Mouse (Mus musculus) right cerebral cortex, postnatal 10 days (tissue): ENCODE data around the gene Nosip.
"Not testable (repeated sequence)": the region's sequence is repeated elsewhere in the genome, so short reads cannot be mapped to it uniquely, and the experiment has no call there.

Experiments
- DNase-seq, 2 experiments: peaks; one replicate each; pipeline ENCODE4 v3.0.0; 2021; ENCODE audit warnings: low spot score in 2 of 2

Gene Nosip

DNA sequence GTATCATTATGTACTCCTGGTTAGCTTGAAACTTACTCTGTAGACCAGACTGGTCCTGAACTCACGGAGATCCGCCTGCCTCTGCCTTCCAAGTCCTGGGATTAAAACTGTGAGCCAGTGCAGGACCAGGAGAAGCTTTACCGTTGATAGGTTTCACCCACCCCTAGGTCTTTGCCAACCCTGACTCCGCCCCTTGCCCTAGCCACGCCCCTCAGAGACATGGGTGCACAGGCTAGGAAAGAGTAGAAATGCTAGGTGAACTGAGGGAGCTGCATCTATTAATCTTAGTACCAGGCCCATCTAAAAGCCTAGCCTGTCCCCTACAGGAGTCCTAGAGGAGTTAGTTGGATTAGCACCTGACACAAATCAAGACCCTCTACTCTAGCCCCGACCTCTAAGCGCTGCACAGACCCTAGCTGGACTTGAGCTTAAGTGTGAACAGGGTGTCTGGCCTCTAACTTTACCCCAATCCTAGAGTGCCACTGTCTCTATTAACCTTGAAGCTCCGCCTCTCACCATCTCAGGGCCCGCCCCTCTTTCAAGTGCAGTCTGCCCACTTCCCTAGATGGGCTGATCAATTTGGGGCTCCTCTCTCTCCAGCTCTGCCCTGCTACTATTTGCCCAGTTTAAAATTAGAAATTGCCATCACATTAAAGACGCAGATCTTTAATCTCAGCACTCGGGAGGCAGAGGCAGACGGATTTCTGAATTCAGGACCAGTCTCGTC, 28.2 kb downstream of the Nosip start:
- DNase-seq = no peak

DNA sequence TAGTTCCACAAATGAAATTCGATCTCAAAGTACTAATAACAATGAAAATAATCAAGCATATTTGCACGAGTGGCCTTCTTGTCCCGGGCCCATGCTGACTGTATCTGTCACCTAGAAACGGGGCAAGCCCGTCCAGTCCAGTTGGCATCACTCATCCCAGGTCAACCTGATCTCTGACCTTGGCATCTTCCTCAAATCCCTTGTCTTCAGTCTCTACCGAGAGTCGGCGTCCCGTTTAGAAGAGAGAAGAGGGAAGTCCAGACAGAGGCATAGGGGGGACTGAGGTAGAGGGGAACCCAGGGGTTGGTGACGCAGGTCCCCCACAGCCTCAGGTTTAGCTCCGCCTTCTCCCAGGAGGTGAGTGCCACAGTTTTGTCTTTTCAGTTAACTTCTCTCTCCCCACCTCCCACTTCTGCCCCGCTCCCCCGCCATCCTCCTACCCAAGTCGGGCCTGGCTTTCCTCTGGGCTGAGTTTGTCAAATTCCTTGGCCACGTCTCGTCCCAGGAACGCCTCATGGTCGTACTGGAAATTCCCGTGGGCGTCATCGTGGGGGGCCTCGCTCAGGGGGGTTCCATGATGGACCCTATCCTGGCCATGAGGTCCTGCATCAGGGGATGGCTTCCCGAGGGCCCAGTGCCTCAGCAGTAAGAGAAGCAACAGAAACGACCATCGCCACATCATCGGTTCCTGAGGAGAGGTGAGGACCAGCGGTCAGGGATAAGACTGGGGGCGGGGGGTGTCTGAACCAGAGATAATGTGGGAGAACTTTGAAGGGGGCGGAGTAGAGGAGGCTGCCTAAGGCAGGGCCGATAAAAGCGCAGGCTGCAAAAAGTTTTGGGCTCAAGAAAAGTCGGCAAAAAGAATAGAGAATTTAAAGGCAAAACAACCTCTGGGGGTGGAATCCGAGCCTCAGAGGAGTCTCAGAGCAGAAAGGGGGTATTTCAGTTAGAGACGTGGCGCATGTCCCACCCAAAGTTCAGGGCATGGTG, 29.1 kb downstream of the Nosip start:
- no peak for DNase-seq

DNA sequence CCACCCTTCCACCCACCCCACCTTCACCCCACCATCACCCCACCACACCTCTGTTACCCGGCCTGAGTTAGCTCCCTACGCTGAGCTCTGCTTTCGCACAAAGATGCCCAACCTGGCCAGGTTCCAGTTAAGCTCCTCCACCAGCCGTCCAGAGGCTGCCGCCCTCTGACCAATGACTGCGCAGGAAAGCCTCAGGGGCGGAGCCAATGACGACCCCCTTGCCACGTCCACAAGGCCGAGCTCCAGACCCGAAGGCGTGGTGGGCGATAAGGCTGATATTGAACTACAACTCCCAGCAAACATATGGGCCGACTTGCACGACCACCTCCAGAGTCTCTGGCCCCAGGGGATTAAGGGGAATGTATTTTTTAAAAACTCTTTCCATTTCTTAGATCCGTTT, 29.8 kb downstream of the Nosip start, which contains the start of gene Rcn3:
Gene Rcn3, minus strand, starts transcription at position 174 of the 400 bp plus-strand sequence.
- DNase-seq = peak; percentile 83 to 87

DNA sequence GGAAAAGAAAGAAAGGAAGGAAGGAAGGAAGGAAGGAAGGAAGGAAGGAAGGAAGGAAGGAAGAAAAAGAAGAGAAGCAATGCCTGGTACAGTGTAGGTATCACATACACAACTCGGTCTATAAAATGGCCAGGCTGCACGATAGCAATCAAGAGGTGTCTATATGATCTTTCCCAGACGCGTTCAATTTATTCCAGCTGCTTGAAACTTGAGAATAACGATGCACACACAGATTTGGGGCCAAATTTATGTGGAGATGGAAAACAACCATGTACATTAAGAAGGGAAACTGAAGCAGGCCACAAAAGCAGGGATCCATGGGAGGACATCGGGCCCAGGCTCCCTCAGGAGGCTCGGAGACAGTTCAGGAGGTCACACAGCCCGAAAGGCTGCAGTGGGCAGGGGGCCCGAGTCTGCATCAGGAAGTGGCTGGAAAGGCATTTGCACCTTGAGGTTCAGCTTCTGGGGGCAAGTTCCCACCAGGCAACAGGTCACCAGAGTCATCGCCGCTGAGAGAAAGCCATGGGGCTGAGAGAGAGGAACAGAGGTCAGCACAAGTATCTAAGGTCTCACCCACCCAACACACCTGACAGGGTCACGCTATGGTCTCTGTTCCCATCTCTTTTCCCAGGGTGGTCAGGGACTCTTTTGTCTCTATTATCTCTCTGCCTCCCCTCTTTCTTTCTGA, 30.7 kb downstream of the Nosip start:
- no peak for DNase-seq

DNA sequence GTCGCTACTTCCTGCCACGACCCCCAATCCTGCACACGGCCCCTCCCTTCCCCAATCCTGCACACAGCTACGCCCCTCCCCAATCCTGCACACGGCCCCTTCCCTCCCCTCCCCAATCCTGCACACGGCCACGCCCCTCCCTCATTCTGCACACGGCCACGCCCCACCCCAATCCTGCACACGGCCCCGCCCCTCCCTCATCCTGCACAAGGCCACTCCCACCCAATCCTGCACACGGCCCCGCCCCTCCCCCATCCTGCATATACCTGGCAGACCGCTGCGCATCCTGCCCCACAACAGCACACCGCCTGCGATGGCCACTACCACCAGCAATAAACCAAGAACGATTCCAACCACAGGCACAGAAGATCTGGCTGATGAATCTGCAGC, 31.3 kb downstream of the Nosip start:
- no peak for DNase-seq

DNA sequence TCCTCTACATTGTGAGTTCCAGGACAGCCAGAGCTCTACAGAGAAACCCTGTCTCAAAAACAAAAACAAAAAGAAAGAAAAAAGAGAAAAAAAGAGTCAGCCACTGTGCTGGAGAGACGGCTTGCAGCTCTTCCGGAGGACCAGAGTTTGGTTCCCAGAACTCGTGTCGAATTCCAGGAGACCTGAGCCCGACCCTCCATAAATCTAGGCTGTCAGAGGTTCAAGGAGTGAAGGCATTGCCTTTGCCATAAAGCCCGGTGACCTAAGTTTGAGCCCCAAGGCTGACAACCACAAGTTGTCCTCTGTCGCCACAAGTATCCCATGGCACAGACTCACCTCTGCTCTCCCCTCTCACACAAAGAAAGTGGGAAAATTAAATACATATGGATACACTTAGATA, 31.9 kb downstream of the Nosip start:
- no peak for DNase-seq

DNA sequence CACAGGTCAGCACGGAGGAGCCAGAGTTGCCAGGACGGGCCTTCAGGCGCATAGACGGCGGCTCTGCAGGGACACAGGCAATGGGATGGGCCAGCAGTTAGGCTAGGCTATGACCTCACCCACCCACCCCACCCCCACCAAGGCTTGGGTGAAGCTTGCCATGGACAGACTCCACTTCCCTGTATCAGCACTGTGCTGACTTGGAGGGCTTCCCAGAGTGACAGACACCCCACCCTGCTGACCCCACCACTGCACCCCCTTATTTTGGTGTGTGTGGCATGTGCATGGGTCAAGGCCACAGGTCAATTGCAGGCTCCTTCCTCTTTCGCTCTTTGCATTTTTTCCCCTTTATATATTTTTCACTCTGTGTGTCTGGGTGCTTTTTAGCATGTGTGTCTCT, 33.1 kb downstream of the Nosip start:
- no peak for DNase-seq

DNA sequence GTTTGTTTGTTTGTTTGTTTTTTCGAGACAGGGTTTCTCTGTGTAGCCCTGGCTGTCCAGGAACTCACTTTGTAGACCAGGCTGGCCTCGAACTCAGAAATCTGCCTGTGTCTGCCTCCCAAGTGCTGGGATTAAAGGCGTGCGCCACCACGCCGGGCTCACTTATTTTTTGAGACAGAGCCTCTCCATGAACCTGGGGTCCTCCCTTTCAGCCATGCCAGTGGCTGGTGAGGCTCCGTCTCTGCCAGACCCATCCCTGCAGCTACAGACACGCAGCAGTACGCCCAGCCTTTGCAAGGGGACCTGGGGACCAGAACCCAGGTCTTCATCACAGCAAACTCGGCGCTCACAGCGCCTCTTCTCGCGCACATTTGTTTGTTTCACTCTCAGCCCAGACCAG, 33.7 kb downstream of the Nosip start:
- not testable (repeated sequence) for DNase-seq

DNA sequence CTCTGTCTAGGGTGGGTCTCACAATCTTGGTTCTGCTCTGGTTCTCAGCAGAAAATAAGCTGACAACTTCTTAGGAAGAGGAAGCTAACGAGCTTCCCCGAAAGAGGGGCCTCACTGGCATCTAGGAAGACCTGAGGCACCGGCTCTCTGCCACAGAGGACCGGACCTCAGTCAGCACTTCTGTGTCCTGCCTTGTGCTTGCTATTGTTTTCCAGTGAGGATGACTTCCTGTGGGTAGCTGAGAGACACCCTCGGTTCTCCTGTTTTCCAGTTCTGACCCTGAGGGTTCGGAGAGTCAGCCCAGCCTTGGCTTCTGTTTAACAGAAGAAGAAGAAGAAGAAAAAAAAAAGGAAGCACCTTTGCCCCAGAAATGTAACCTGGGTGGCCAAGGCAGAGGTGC, 35.2 kb downstream of the Nosip start:
- DNase-seq = no peak

DNA sequence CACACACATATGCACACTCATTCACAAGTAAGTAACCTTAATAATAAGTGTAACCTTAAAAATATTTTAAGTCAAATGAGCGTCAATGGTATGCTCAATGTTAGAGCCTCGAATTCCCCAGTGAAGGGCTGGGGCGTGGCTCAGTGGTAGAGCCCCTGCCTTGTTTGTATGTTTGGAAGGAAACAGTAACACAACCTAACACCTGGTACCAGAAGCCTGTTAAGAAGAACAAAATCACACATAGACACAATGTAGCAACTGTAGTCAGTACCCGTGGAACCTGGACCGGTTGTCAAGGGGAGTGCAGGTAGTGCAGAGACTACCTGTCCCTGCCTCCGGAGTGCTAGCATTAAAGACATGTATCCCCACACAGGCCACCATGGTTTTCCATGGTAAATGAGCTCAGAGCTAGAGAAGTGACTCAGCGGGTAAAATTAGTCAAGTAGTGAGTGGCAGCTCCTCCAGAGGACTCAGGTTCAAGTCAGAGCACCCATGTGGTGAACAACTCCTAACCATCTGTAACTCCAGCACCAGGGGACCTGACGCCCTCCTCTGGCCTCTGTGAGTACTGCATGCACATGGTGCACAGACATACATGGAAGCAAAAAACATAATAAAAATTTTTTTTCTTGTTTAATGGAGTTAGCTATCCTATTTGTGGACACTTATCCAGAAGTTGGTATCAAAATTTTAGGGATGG, 36.5 kb downstream of the Nosip start:
- DNase-seq = no peak

DNA sequence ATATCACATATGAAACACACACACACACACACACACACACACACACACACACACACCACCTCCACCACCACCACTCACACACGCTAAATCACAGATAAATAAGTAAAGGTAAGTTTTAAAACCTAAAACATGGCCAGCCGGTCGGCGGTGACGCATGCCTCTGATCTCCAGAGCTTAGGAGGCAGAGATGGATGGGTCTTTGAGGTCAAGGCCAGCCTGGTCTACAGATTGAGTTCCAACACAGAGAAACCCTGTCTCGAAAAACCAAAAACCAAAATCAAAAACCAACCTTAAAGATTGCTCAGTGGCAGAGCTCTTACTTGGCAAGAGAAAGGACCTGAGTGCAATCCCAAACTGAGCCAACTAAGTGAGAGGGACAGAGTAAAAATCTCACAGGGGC, 37.8 kb downstream of the Nosip start:
- no peak for DNase-seq

DNA sequence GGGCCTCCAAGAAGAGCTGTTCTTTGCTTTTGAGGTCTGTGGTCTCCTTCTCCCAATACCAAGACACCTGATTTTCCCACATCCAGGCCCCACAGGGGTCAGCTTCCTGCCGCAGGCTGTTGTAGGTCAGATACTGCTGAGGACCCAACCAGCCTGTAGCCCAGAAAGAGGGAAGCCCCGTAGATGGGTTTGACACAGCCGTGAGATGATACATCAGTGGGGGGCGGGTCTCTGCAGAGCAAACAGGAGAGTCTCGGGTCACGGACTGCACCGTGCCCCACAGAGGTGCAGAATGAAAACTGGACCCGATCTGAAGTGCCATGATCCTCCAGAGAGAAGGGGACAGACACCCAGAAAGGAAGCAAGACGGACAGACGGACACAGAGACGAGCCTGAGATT, 40.2 kb downstream of the Nosip start:
- DNase-seq = no peak

DNA sequence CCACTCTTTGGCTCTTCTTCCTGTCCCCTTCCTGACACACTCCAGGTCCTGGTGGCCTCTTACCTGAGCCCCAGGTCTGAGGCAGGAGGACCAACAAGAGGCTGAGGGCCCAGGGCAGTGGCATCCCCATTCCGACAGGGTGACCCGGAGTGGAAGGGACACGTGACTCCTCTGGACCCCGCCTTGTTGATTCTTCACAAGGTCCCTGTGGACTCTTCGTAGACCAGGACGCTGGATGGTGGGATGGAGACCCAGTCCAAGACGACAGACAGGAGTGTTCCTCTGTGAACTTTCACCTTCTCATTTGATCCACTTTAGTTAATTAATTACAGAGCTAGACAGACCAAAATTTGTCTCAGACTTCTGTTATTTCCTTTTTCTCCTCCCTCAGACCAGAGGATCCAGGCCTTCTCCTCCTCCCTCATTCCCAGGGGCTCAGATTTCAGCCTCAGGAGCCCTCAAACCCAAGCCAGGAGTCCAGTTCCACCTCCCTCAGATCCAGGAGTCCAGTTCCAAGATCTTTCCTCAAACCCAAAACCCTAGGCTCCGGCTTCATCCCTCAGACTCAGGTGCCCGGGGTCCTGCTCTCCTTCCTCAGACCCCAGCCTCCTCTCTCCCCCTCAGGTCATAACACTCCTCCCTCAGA, 40.8 kb downstream of the Nosip start:
- no peak for DNase-seq

DNA sequence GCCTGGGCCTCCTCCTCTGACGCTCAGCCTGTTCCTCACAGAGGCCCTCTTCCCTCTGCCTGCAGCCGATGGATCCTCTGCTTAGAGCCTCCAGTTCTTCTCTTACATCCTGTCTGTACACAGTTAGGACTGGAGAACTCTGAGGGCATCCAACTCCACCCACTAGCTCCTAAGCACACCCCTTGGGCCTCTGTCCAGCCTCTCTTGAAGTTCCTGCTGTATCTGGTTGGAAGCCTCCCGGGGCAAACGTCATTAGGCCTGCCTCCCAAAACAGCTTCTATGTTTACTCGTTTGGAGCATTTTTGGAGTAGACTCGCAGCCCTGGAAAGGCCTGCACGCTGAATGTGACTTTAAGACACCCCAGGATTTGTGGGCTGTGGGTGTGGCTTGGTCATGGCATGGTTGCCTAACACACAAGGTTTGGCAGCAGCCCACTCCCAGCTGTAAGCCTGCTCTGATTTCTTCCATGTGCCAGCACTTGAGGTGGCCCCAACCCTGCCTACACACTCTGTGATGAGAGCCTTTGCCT, 41.5 kb downstream of the Nosip start, which contains the start of gene Fcgrt:
Gene Fcgrt, minus strand, starts transcription at position 200 of the 529 bp plus-strand sequence.
- DNase-seq = peak; percentile 74 to 80

DNA sequence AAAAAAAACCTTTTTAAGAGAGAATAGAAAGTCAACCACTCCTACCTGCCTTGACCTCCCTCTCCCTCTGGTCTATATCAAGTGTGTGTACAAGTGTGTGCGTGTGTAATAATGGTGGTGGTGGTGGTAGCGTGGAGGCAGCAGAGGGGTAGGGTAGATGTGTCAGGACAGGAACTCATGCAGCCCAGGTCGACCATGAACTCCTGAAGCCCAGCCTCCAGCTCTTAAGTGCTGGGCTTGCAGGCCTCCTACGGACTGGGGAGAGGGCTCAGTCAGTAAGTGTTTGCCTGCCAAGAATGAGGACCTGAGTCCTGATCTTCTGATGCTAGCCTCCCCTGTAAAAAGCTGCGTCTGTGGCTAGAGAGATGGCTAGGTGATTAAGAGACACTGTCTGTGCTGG, 42.7 kb downstream of the Nosip start:
- DNase-seq = no peak

DNA sequence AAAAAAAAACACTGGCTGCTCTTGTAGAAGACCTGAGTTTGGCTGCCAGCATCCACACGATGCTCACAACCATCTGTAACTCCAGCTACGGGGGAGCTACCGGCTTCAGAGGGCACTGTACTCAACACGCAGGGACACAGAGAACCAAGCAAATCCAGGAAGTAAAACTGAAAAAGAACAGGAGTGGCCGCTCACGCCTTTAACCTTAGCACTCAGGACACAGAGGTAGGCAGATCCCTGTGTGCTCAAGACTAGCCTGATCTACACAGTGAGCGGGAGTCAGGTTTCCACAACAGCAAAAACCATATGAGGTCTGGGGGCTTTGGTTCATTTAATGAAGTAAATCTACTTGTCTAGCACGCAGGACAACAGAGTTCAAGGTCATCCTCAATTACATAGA, 43.3 kb downstream of the Nosip start:
- no peak for DNase-seq

DNA sequence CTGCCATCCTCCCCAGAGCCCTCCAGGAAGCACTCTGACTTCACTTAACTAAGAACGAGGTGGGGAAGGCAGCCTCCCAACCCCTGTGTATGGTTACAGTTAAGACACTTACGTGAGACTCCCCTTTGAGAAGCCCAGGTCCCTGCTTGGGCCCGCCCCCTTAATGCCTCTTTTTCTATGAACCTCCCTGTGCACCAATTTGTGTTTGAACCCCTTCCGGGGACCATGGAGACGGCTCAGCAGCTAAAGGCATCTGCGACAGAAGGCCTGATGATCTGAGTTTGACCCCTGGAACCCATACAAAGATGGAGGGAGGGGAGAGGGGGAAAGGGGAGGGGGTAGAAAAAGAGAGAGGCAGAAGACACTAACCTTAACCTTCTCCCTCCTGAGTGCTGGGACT, 44.2 kb downstream of the Nosip start:
- no peak for DNase-seq

DNA sequence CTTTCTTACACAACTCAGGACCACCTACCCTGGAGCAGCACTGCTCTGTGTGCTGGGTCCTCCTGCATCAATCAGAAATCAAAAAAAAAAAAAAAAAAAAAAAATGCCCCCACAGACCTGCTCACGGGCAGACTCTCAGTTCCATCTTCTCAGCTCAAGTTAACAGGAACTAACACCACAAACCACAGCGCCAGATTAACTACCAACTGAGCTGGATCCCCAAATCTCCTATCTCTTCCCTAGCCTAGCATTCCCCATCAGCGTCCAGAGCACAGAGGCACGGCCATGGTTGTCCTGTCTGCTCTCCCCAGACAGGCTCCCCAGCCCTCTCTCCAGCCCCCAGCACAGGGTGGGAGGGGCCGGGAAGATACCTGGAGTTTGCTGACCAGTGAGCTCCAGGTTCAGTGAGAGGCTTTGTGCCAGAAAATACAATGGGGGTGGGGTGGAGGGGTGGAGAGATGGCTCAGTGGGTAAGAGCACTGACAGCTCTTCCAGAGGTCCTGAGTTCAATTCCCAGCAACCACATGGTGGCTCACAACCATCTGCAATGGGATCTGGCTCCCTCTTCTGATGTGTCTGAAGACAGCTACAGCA, 44.9 kb downstream of the Nosip start:
- no peak for DNase-seq

DNA sequence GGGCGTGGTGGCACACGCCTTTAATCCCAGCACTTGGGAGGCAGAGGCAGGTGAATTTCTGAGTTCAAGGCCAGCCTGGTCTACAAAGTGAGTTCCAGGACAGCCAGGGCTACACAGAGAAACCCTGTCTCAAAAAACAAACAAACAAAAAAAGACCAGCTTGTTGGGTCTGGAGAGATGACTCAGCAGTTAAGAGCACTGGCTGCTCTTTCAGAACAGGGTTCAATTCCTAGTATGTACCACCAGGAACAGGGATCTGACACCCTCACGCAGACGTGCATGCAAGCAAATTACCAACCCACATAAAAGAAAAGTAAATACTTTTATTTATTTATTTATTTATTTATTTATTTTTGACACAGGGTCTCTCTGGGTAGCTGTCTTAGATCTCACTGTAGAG, 47.9 kb downstream of the Nosip start:
- DNase-seq = not testable (repeated sequence)

DNA sequence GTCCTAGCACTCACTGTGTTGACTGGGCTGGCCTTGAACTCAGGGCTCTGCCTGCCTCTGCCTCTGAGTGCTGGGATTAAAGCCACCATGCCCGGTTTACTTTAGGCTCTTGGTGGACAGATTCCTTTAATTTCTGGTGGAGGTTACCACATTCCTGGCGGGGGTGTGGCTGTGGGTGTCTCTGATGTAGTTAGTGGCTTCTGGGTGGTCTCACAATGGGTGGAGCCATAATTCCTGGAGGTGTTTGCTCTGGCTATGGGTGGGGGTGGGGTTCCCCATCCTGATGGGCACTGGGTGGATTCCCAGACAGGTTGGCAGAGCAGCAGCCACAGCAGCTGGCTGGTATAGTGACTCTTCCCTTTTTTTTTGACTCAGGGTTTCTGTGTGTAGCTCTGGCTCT, 49.7 kb downstream of the Nosip start:
- no peak for DNase-seq
